Mouse (Mus musculus) kidney, embryonic 15.5 days (tissue): ENCODE results near the gene Nostrin. TPM values are rescaled to one million over a fixed set of nuclear protein-coding genes. Genes with fewer than 3 reads are reported as not detected.
A peak's percentile ranks its signal among the peaks of the same experiment; 100 is the strongest.

ENCODE experiments used
- ATAC-seq: fragments of 200-750 bp; cut with Nextera tagmentation; replicated peaks from 2 replicates; pipeline ENCODE4 v1.8.0; 2017; ENCODE audit warnings: moderate TSS enrichment; ENCODE audit not compliant: low FRiP score
- H3K27ac ChIP-seq: fragments of 300-500 bp; sonication (generic); 2 replicates; pipeline ENCODE4 v1.5.1; 2015; ENCODE audit warnings: mild to moderate bottlenecking, inconsistent platforms
- H3K27me3 ChIP-seq: fragments of 300-500 bp; sonication (generic); 2 replicates; pipeline ENCODE4 v1.6.1; 2015; ENCODE audit warnings: inconsistent platforms
- H3K36me3 ChIP-seq: fragments of 300-500 bp; sonication (generic); 2 replicates; pipeline ENCODE4 v1.6.1; 2015; ENCODE audit warnings: inconsistent platforms
- H3K4me1 ChIP-seq: fragments of 300-500 bp; sonication (generic); 2 replicates; pipeline ENCODE4 v1.6.1; 2015; ENCODE audit warnings: inconsistent platforms
- H3K4me2 ChIP-seq: fragments of 300-500 bp; sonication (generic); 2 replicates; pipeline ENCODE4 v1.6.1; 2015; ENCODE audit warnings: moderate library complexity, mild to moderate bottlenecking, inconsistent platforms
- H3K4me3 ChIP-seq: fragments of 300-500 bp; sonication (generic); replicated peaks from 2 replicates; pipeline ENCODE4 v1.5.1; 2015; ENCODE audit warnings: mild to moderate bottlenecking, inconsistent platforms
- H3K9ac ChIP-seq: fragments of 300-500 bp; sonication (generic); 2 replicates; pipeline ENCODE4 v1.6.1; 2015; ENCODE audit warnings: mild to moderate bottlenecking, inconsistent platforms
- H3K9me3 ChIP-seq: fragments of 300-500 bp; sonication (generic); replicated peaks from 2 replicates; pipeline ENCODE4 v1.6.1; 2016; ENCODE audit warnings: inconsistent platforms
- WGBS: fragments of 180-500 bp; shearing (Covaris S2); methylation state at CpG from one replicate; pipeline ENCODE4 v1.1.7; 2015; ENCODE audit warnings: mixed read lengths; 5-methylcytosine and 5-hydroxymethylcytosine counted together
- polyA plus RNA-seq: library from polyadenylated mRNA; unstranded; fragments of >200 nt; fragmentation: Nextera tagmentation; extraction: Ambion mirVana; gene quantifications from 2 replicates; pipeline ENCODE4 v1.2.1, GENCODE M21; 2015

Nostrin gene
- 6.4 and 7.5 TPM in 2 replicates for polyA plus RNA-seq

DNA sequence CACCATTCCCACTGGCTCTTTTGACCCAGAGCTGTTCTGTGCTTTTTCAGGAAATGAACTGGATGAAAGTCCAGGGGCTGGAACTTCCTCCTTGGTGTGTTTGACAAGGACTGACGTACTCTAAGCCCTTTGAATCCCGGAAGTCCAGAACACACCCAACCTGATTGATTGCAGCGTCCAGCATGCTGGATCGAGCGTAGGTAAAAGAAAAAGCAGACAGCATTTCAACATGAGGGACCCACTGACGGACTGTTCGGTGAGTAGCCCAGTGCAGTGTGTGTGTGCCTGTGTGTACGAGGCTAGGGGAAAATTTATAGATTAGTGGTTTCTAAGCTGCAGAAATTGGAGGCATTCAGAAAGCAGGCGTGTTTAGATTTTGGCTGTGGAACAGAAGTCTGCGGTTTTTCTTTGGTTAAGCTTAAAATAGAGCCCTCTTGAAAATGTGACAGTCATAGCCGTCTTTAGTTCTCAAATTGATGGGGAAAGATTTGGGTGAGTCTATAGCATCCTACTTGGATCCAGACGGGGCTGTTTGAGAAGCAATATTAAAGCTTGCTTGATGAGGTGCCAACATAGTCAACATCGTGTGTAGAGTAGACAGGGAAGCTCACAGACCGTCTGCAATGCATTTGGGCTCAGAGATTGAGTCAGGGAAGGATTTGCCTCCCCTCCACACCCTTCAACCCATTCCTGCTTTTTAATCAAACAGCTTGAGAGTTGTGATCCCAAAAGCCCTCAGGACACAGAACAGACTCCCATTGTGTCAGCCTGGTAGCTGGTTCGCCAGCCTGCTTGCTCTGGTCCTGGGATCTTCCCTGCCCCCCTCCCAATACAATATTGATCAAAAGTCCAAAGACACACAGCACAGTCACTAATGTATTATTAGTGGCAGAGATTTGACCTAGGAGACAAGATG, at the start of gene Nostrin:
Gene Nostrin, plus strand, starts transcription at position 140 of the 916 bp plus-strand sequence.
- no peaks in the 10 kb centered on the region for H3K9me3 ChIP-seq
- ATAC-seq, result peak; percentile 30
- H3K4me3 ChIP-seq, result peak within 1 kb of the TSS; percentile 22
- no peaks in the 10 kb centered on the region for H3K36me3 ChIP-seq
- H3K4me1 ChIP-seq, result peaks cover 38% of the 10 kb centered on the region
- 52% methylated on average over 15 of the region's 15 CpGs for whole genome bisulfite sequencing
- peak within 1 kb of the TSS; percentile 42 for H3K4me2 ChIP-seq
- H3K27me3 ChIP-seq, result no peaks in the 10 kb centered on the region
- H3K27ac ChIP-seq, result peak within 1 kb of the TSS; percentile 74
- H3K9ac ChIP-seq, result no peak within 1 kb of the TSS

DNA sequence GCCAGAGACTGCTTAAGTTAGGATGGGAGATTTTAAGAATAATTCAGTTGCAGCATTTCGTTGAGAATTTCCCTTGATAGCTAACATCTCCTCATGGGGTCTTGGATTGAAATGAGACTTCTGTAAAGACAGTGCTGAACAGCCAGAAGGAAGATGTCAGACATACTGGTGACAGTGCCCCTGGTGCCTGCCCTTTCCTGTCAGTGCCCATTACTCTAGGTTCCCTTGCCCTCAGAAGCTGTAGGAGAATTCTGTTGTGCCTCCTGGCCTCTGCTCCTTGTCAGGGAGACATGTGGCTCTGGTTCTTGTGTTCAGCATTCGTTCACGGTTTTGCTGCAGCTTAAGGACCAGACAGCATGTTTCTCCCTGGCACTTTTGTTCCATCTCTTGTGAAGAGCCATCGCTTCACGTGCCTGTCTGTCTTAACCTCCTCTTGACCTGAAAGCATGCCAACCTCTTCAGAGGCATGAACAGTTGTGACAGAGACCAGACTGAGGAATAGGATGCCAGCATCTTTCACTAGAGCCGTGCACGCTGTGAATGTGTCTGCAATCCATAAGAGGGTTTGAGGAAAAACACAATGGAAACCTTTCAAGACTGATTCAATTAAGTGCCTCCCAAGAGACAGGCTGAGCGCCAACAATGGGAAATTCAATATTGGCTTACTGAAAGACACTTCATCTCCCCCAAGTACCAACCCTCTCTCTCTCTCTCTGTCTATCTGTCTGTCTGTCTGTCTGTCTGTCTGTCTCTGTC, 48.9 kb upstream of the Nostrin start:
- no peaks in the 10 kb centered on the region for H3K27me3 ChIP-seq
- no peak overlapping the region for H3K4me2 ChIP-seq
- no peaks in the 10 kb centered on the region for H3K9me3 ChIP-seq
- no peak overlapping the region for H3K4me3 ChIP-seq
- ATAC-seq, result no peak
- H3K4me1 ChIP-seq, result 0 out of 2 replicates have a peak, but pooled peaks cover 8% of the 10 kb centered on the region
- H3K36me3 ChIP-seq, result no peaks in the 10 kb centered on the region
- no peak overlapping the region for H3K27ac ChIP-seq
- no peak overlapping the region for H3K9ac ChIP-seq
- WGBS, result 79% methylated on average over 8 of the region's 8 CpGs

DNA sequence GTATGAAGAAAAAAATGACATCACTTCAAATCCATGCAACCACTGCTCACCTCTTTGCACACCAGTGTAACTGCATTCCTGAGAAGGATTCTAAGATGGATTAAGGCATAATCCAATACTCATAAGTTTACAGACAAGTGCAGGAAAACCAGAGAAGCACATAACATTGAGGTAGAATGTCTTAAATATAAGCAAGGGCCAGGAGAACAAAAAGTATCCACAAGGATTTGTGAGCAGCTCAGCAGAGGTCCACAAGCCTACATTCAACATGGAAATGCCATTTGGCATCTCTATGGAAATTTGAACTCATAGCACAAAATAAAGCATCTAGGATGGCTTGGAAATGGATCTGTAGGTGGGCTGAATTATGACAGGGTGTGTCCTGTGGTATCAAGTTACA, 39.8 kb upstream of the Nostrin start:
- no peak overlapping the region for H3K9ac ChIP-seq
- no peak overlapping the region for H3K27ac ChIP-seq
- H3K9me3 ChIP-seq, result no peaks in the 10 kb centered on the region
- H3K27me3 ChIP-seq, result no peaks in the 10 kb centered on the region
- no peak overlapping the region for H3K4me2 ChIP-seq
- no peak overlapping the region for H3K4me3 ChIP-seq
- no peak for ATAC-seq
- H3K36me3 ChIP-seq, result no peaks in the 10 kb centered on the region
- H3K4me1 ChIP-seq, result no peaks in the 10 kb centered on the region

DNA sequence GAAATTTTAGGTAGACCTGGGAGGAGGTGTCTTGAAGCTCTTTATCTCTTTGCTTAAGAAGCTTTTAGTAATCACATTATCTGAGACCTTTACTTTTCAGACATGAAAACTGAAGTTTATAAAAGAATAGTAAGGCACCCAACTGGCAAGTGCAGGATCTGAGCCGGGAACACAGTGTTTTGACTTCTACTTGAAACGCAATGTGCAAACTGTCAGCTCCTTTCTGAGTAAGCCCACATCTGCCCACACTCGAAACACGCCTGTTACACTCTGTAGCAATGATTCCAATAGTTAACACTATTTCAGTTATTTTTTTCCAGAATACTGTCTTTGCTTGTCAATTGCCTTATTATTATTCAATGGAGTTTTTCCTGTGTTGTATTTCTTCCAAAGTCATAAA, 38.8 kb upstream of the Nostrin start:
- ATAC-seq, result no peak
- 87% methylated on average over 4 of the region's 4 CpGs for WGBS
- Histone ChIP-seq H3K4me2 (no peak overlapping the region), H3K27ac (no peak overlapping the region), H3K36me3 (no peaks in the 10 kb centered on the region), H3K27me3 (no peaks in the 10 kb centered on the region), H3K9me3 (no peaks in the 10 kb centered on the region), H3K4me3 (no peak overlapping the region), H3K4me1 (no peaks in the 10 kb centered on the region), H3K9ac (no peak overlapping the region)

DNA sequence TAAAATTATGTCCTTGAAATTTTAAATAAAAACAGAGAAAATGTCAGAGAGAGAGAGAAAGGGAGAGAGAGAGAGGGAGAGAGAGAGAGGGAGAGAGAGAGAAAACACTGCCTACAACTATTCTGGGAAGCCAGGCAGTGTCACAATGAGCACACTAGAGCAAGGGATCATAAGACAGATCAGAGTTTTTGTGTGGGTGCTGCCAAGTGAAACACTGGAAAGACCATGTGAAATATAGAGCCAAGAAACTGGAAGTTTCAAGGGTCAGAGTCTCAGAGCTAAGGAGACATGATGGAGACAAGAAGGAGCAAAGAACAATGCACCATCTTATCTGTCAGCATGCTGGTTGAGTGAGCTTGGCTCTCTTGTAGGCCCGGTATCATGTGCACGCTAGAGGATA, 38.1 kb upstream of the Nostrin start:
- no peak for ATAC-seq
- H3K9me3 ChIP-seq, result no peaks in the 10 kb centered on the region
- no peak overlapping the region for H3K4me3 ChIP-seq
- no peak overlapping the region for H3K9ac ChIP-seq
- no peaks in the 10 kb centered on the region for H3K36me3 ChIP-seq
- 83% methylated on average over 2 of the region's 2 CpGs for WGBS
- no peaks in the 10 kb centered on the region for H3K4me1 ChIP-seq
- H3K27ac ChIP-seq, result no peak overlapping the region
- H3K27me3 ChIP-seq, result no peaks in the 10 kb centered on the region
- H3K4me2 ChIP-seq, result no peak overlapping the region

DNA sequence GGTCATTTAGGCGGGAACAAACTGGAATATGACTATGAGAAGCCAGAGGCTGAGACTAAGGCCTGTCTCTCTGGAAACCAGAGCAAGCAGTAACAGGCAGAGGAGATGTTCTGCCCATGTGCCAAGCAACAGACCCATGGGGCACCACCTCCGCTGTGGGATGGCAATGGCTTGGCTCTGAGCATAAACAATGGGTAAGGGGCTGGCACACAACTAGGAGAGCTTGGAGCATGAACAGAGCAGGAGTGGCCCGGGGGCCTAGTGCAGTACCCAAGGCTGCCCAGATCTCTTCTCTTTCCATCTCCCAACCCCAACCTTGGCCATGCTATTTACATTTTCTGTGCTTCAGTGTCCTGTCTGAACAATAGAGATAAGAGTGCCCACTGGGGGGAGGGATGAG, 36.9 kb upstream of the Nostrin start:
- no peak overlapping the region for H3K27ac ChIP-seq
- H3K27me3 ChIP-seq, result no peaks in the 10 kb centered on the region
- no peaks in the 10 kb centered on the region; the same call in 1 of the 2 replicates for H3K4me1 ChIP-seq
- whole genome bisulfite sequencing, result 88% methylated on average over 3 of the region's 3 CpGs
- no peaks in the 10 kb centered on the region for H3K9me3 ChIP-seq
- no peak overlapping the region for H3K9ac ChIP-seq
- no peak for ATAC-seq
- H3K4me3 ChIP-seq, result no peak overlapping the region
- H3K4me2 ChIP-seq, result no peak overlapping the region
- H3K36me3 ChIP-seq, result no peaks in the 10 kb centered on the region

DNA sequence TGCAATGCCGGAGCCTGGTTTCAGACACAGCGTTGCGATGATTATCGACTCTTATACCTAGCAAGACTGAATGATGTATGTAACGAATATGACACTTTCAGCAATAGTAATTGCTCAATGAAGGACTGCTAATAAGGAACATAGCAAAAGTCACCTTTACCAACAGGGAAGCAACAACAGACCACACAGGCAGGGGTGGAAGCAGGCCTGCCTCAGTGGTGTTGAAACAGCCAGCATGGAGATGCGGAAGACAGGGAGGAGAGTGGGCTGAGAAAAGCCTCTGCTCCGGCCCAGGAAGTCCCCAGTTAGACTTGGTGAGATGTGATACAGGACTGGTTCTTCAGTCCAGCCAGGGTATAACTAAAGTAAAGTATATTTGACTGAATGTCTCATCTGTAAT, 36.5 kb upstream of the Nostrin start:
- no peak overlapping the region for H3K4me2 ChIP-seq
- no peak overlapping the region for H3K9ac ChIP-seq
- H3K9me3 ChIP-seq, result no peaks in the 10 kb centered on the region
- WGBS, result 96% methylated on average over 7 of the region's 7 CpGs
- H3K4me3 ChIP-seq, result no peak overlapping the region
- no peaks in the 10 kb centered on the region; the same call in 1 of the 2 replicates for H3K4me1 ChIP-seq
- no peaks in the 10 kb centered on the region for H3K27me3 ChIP-seq
- no peak for ATAC-seq
- no peak overlapping the region for H3K27ac ChIP-seq
- no peaks in the 10 kb centered on the region for H3K36me3 ChIP-seq

DNA sequence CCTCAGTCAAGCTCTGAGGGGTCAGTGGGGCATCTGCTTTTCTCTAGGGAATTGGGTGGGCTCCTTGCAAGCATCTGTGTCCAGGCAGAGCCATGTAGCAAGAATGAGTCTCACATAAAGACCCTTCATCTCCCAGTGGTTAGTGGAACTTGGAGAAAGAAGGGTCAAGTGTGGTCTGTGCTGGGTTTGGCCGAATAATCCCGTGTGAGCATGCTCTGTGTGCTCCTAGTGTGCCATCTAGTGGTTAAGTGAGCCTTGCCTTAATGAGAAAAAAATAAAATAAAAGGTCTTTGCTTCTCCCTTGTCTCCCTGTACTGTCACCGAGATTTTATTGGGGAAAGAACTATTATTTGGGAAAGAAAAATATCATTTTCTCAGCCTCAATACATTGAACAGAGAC, 34.9 kb upstream of the Nostrin start:
- Histone ChIP-seq H3K4me3 (no peak overlapping the region), H3K27me3 (no peaks in the 10 kb centered on the region), H3K27ac (no peak overlapping the region), H3K9ac (no peak overlapping the region), H3K4me1 (peaks cover 7% of the 10 kb centered on the region; the same call in 1 of the 2 replicates), H3K36me3 (no peaks in the 10 kb centered on the region), H3K9me3 (no peaks in the 10 kb centered on the region), H3K4me2 (no peak overlapping the region)
- WGBS, result 23% methylated on average over 3 of the region's 3 CpGs
- no peak for ATAC-seq

DNA sequence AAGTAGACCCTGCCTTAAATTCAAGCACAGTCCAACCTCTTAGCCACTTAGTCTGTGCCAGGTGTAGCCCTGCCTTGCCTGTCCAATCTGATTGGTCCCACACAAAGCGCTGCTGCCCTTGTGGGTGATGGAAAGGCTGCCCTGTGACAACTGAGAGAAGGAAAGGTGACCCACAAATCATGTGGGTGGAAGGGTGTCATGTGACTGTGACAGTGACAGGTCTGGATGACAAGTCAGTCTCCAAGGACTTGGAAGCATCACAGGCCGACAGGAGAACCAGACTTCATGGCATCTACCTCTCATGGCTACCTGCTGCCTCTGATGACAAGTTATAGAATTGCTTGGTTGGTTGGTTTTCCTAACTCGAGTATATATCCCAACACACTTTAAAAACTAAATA, 32.1 kb upstream of the Nostrin start:
- H3K4me3 ChIP-seq, result no peak overlapping the region
- peaks cover 7% of the 10 kb centered on the region; the same call in 1 of the 2 replicates for H3K4me1 ChIP-seq
- no peaks in the 10 kb centered on the region for H3K9me3 ChIP-seq
- no peak for ATAC-seq
- no peak overlapping the region for H3K4me2 ChIP-seq
- no peak overlapping the region for H3K9ac ChIP-seq
- H3K27me3 ChIP-seq, result no peaks in the 10 kb centered on the region
- WGBS, result 81% methylated on average over 3 of the region's 3 CpGs
- H3K36me3 ChIP-seq, result no peaks in the 10 kb centered on the region
- no peak overlapping the region for H3K27ac ChIP-seq

DNA sequence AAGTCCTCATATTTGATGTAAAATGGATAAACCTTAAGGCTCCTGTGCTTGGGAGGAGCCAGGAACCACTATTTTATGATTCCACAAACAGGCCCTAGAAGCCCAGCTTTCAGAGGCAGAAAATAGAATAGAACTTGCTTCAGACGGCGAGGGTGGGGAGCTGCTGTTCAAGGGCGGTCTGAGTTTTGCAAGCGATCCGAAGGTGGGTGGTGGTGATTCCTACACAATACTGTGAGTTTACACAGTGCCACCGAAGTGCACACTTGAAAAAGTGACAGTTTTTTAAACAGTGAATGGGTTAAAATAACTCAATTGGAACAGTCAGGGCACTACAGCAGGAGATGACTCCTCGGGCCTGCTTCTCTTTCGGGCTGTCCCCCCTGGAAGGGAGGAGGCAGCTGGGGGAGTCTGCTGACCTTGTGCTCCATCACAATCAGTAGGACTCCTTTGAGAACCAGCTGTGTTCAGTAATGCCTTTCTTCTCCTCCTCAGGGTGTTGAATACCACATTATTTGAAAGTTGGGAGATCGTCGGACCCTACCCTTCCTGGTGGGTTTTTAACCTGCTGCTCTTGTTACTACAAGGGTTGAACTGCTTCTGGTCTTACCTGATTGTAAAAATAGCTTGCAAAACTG, 31.0 kb upstream of the Nostrin start:
- H3K27me3 ChIP-seq, result no peaks in the 10 kb centered on the region
- H3K4me3 ChIP-seq, result no peak overlapping the region
- no peak overlapping the region for H3K4me2 ChIP-seq
- H3K4me1 ChIP-seq, result peaks cover 15% of the 10 kb centered on the region
- peak; percentile 67 for ATAC-seq
- H3K9ac ChIP-seq, result no peak overlapping the region
- H3K36me3 ChIP-seq, result no peaks in the 10 kb centered on the region
- no peaks in the 10 kb centered on the region for H3K9me3 ChIP-seq
- H3K27ac ChIP-seq, result no peak overlapping the region
- WGBS, result 41% methylated on average over 10 of the region's 10 CpGs

DNA sequence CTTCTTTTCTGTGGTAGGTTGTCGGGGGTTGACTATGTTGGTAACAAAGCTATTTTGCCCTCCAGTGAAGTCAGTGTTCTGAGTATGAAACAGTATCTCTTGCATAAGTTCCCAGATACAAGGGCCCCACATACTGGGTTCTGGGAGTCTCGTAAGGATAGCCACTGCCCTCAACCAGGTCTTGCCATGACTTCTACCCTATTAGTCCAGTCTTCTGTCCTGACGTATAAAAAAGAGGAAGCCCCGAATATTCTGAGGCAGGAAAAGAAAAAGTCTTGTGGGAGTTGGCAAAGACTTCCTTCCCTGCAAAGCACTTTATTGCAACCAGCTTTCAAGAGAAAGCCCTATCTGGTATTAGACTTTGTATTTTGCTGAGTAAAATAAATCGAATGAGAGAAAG, 26.4 kb upstream of the Nostrin start:
- no peak overlapping the region for H3K4me3 ChIP-seq
- H3K4me2 ChIP-seq, result no peak overlapping the region
- H3K27me3 ChIP-seq, result no peaks in the 10 kb centered on the region
- H3K36me3 ChIP-seq, result no peaks in the 10 kb centered on the region
- H3K27ac ChIP-seq, result peak overlapping the region; percentile 27; the same call in 1 of the 2 replicates
- whole genome bisulfite sequencing, result 61% methylated on average over 5 of the region's 5 CpGs
- no peak for ATAC-seq
- H3K9ac ChIP-seq, result no peak overlapping the region
- H3K4me1 ChIP-seq, result peaks cover 16% of the 10 kb centered on the region
- H3K9me3 ChIP-seq, result no peaks in the 10 kb centered on the region

DNA sequence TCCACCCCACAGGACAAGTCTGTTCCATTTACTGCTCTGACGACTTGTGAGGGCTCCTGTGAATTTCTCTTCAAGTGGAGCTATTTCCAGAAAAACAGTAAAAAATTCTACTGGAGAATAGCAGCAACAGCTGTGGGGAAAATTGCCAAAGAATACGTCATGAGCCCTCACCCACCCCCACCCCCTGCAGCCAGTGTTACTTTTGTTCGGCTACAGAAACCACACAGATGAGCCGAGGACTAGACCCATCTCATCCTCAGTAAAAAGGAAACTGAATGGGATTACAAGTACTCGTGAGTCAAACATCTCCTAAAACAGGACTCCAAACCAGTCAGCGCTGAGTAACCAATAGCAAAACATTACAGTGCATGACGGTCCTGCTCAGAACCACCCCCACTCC, 25.9 kb upstream of the Nostrin start:
- H3K4me1 ChIP-seq, result peaks cover 12% of the 10 kb centered on the region
- H3K36me3 ChIP-seq, result no peaks in the 10 kb centered on the region
- no peaks in the 10 kb centered on the region for H3K9me3 ChIP-seq
- H3K27ac ChIP-seq, result 0 out of 2 replicates have a peak overlapping the region, but pooled peaks have one; percentile 27
- H3K27me3 ChIP-seq, result no peaks in the 10 kb centered on the region
- H3K4me3 ChIP-seq, result no peak overlapping the region
- ATAC-seq, result no peak
- no peak overlapping the region for H3K9ac ChIP-seq
- H3K4me2 ChIP-seq, result no peak overlapping the region
- WGBS, result 61% methylated on average over 7 of the region's 7 CpGs
